In genomic region chr8:70234781-70235128, GRCm38 (mm10) we compare ENCODE assay signal across 8 mouse cellular contexts. TPM values are rescaled to one million over a fixed set of nuclear protein-coding genes. Genes with fewer than 3 reads are reported as not detected.
DNase-seq lines count a peak whose midpoint lies in the region; ATAC-seq and TF ChIP-seq lines count a peak whose summit lies in the region.

No protein-coding gene starts in this region.

- intact Hi-C loops in gastrocnemius, adult 2 months (cut with DNase I): loop anchor here (10.0 kb wide), 1 partner anchor 320 kb away; no protein-coding TSS in a partner anchor

- peak overlapping the region; percentile 81 for H3K9ac ChIP-seq in liver, embryonic 12.5 days

- peaks cover 10% of the 10 kb centered on the region for H3K36me3 ChIP-seq in testis, adult 2 months (ENCODE audit: control insufficient read depth, insufficient read depth, low read length)
- H3K36me3 ChIP-seq in liver, embryonic 12.5 days: peaks cover 54% of the 10 kb centered on the region

- H3K4me1 ChIP-seq in testis, adult 2 months (ENCODE audit: control insufficient read depth, insufficient read depth, low read length): peaks cover 4% of the 10 kb centered on the region; the same call in 1 of the 2 replicates
- peaks cover 55% of the 10 kb centered on the region for H3K4me1 ChIP-seq in liver, embryonic 12.5 days

- ATAC-seq in liver, embryonic 12.5 days: no peak

- H3K9me3 ChIP-seq in liver, embryonic 12.5 days (replicated peaks): no peaks in the 10 kb centered on the region

- H3K27ac ChIP-seq in gastrocnemius, adult 2 months: peak overlapping the region; percentile 98
- peak overlapping the region; percentile 97 for H3K27ac ChIP-seq in testis, adult 2 months (ENCODE audit: control insufficient read depth, insufficient read depth, low read depth, low read length)
- peak overlapping the region; percentile 95 for H3K27ac ChIP-seq in liver, embryonic 12.5 days

- no peak for TF ChIP-seq CTCF in gastrocnemius, adult 2 months (IDR thresholded peaks at IDR 0.05)
- no peak for TF ChIP-seq CTCF in testis, adult 2 months (IDR thresholded peaks at IDR 0.05; ENCODE audit: control insufficient read depth, insufficient read depth, insufficient replicate concordance, low read depth, low read length)

- no peak for TF ChIP-seq POLR2A in testis, adult 2 months (IDR thresholded peaks at IDR 0.05; ENCODE audit: control insufficient read depth, low read depth, low read length)

- H3K4me2 ChIP-seq in liver, embryonic 12.5 days: peak overlapping the region; percentile 94

- DNase-seq in gastrocnemius, adult 2 months: no peak
- no peak for DNase-seq in gastrocnemius, postnatal 25 days
- no peak for DNase-seq in testis, postnatal 10 days (ENCODE audit: low spot score)
- no peak for DNase-seq in urinary bladder, postnatal 4 days (ENCODE audit: low spot score in 2 of 2)
- no peak for DNase-seq in urinary bladder, postnatal 25 days (ENCODE audit: low spot score)
- no peak for DNase-seq in layer of hippocampus, postnatal 36 days

- WGBS in liver, embryonic 12.5 days (ENCODE audit: insufficient replicate concordance): 0% methylated on average over 15 of the region's 15 CpGs

- H3K27me3 ChIP-seq in testis, adult 2 months (ENCODE audit: control insufficient read depth, insufficient read depth, low read length): no peaks in the 10 kb centered on the region
- no peaks in the 10 kb centered on the region for H3K27me3 ChIP-seq in liver, embryonic 12.5 days (replicated peaks)

- peak overlapping the region; percentile 95 for H3K4me3 ChIP-seq in gastrocnemius, adult 2 months
- H3K4me3 ChIP-seq in testis, adult 2 months (ENCODE audit: control insufficient read depth, low read depth, low read length): peak overlapping the region; percentile 94
- H3K4me3 ChIP-seq in liver, embryonic 12.5 days: peak overlapping the region; percentile 69

RNA-seq across cellular contexts. Expression of gene Armc6, which starts 0.5 kb away (rescaled TPM):
- total RNA-seq in gastrocnemius, adult 2 months (2021): 1 to 10 TPM; 7.6 to 9.7 TPM
- total RNA-seq in gastrocnemius, postnatal 25 days (2021): 1 to 10 TPM; 7.6 to 8.2 TPM
- 5.4 and 5.5 TPM in 2 replicates for polyA plus RNA-seq in testis, adult 2 months (2012; rRNA removed)
- 23.9 and 24.8 TPM in 2 replicates for polyA plus RNA-seq in liver, embryonic 12.5 days (2016; fragmentation: Nextera tagmentation; extraction: Ambion mirVana)
- total RNA-seq in layer of hippocampus, postnatal 36 days (2021): 10 to 100 TPM; 47.0 to 50.5 TPM

RNA-seq across cellular contexts. Expression of gene Sugp2, which starts 0.7 kb away (rescaled TPM):
- 10 to 100 TPM; 41.8 to 50.7 TPM for total RNA-seq in gastrocnemius, adult 2 months (2021)
- total RNA-seq in gastrocnemius, postnatal 25 days (2021): 10 to 100 TPM; 43.1 to 45.0 TPM
- 206 and 208 TPM in 2 replicates for polyA plus RNA-seq in testis, adult 2 months (2012; rRNA removed)
- 24.4 and 24.7 TPM in 2 replicates for polyA plus RNA-seq in liver, embryonic 12.5 days (2016; fragmentation: Nextera tagmentation; extraction: Ambion mirVana)
- total RNA-seq in layer of hippocampus, postnatal 36 days (2021): 100 to 1,000 TPM; 118 to 126 TPM

RNA-seq across cellular contexts. Expression of gene Slc25a42, which starts 22.6 kb away (rescaled TPM):
- total RNA-seq in gastrocnemius, adult 2 months (2021): 10 to 100 TPM; 27.5 to 33.3 TPM
- 10 to 100 TPM; 30.0 to 39.2 TPM for total RNA-seq in gastrocnemius, postnatal 25 days (2021)
- 11.8 and 12.3 TPM in 2 replicates for polyA plus RNA-seq in testis, adult 2 months (2012; rRNA removed)
- 6.6 and 8.5 TPM in 2 replicates for polyA plus RNA-seq in liver, embryonic 12.5 days (2016; fragmentation: Nextera tagmentation; extraction: Ambion mirVana)
- total RNA-seq in layer of hippocampus, postnatal 36 days (2021): 10 to 100 TPM; 44.8 to 49.7 TPM

RNA-seq across cellular contexts. Expression of gene Homer3, which starts 47.9 kb away (rescaled TPM):
- 1 to 10 TPM; 3.8 to 4.3 TPM for total RNA-seq in gastrocnemius, adult 2 months (2021)
- 1 to 10 TPM; 3.0 to 4.7 TPM for total RNA-seq in gastrocnemius, postnatal 25 days (2021)
- polyA plus RNA-seq in testis, adult 2 months (2012; rRNA removed): 7.3 and 9.8 TPM in 2 replicates
- 19.6 and 21.4 TPM in 2 replicates for polyA plus RNA-seq in liver, embryonic 12.5 days (2016; fragmentation: Nextera tagmentation; extraction: Ambion mirVana)
- 10 to 100 TPM; 77.3 to 86.6 TPM for total RNA-seq in layer of hippocampus, postnatal 36 days (2021)

Comparison
In these comparisons a context has a peak if more than half of its experiments do, and no peak if none do; other contexts are left out.
1. RNA of gene Armc6, which starts 0.5 kb away (total RNA-seq): 47.0 to 50.5 TPM in layer of hippocampus, postnatal 36 days; 7.6 to 9.7 TPM in gastrocnemius, adult 2 months and 7.6 to 8.2 TPM in gastrocnemius, postnatal 25 days; every median in the first group is over 4 times any median in the second.
2. Peak in every context shown above with its lines, with median percentiles within 50 percentile points of each other: H3K27ac ChIP-seq and H3K4me3 ChIP-seq.